Mouse (Mus musculus) c-Kit-positive CD71-positive TER-119-negative erythroid progenitor cells, embryonic 14.5 days (primary cell): ENCODE measurements around the gene Arhgef7.

Experiments
- DNase-seq: peaks from one replicate; pipeline ENCODE4 v3.0.0-alpha.2; 2013; ENCODE audit warnings: low read depth

Arhgef7 gene

GRCm38 (mm10) chr8:11727651-11728481, at the start of gene Arhgef7:
TSS of gene Arhgef7 (plus strand) at chr8:11727721.
- DNase-seq, result no peak

DNA sequence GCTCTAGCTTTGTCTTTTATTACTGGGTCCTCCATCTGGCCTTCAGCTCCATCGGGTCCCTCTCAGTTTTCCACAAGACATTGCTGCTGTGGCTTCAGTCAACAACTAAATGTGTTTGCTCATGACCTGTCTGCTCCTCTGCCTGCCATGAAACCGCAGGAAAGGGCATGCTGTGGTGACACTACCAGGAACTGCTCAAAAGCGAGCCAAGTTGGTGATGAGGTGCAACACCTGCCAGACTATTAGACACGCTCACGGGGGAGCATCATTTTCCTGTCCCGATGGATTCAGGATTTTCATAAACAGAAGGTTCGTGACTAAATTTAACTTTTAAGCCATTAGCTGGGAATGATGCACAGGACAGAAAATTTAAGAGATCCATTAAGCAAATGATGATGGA, 43.0 kb upstream of the Arhgef7 start:
- no peak for DNase-seq

DNA sequence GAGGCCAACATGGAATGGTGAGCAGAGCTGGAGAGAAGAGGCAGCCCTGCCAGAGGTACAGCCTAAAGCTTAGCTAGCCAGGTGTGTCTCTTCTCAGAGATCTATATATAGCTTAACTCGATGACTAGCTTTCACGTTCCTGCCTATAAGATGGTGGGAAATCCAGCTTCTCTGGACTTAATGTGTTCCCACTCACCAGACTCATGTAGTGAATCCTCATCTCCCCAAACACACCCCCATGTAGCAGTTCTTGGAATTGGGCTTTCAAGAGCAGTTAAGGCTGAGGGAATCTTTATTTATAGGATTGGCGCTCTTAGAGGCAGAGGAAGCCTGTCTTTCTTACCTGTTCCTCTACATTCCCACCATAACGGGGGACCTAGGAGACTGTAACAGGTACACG, 40.3 kb upstream of the Arhgef7 start:
- no peak for DNase-seq

DNA sequence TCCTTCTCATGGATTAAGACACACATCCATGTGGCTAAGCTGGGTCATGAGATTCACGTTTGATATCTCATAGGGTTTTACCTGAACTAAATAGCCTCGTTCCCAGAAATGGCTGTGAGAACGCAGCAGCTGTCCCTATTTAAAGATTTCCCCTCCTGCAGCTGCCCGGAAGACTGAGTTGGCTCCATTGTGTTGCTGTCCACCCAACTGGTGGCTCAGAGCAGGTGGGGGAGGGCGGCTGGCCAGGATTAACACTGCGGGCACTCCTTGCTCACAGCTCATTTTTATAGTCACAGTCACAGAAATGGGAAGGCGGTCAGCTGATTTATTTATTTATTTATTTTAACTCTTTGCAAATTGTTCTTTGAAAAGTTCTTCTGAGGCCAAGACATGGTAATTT, 37.6 kb upstream of the Arhgef7 start:
- DNase-seq, result no peak

DNA sequence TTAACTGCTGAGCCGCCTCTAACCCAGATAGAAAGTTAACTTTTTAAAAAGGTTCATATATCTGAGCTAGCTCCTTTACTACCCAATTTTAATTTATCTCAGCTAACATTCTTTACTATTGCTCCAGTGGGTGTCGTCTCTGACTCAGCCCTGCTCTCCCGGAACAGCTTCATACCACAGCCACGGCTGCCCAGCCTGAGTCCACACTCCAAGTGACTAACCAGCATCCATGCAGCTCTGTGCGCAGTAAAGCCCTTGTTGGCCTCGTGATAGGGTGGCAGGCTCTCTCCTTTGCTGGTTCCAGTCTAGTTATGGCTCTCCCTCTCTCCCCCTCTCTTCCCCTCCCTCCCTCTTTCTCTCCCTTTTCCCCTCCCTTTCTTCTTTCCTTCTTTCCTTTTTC, 36.2 kb upstream of the Arhgef7 start:
- DNase-seq, result no peak

DNA sequence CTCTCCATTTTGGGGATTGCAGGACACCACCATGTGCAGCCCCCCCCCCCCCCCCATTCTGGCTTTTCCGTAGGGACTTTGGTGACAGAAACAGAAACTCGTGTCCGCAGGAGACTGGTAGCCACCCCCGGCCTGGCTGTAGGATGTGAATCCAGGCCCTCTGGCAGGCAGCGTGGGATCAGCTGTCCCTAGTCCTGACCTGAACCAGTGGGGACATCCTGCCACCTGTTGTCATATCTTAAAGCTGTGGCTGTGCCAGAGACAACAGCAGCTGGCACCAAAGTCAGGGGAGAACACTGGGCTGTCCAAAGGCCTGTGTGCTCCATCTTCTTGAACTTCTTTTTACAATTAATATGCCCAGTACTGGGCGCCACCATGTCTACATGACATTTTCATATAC, 35.8 kb upstream of the Arhgef7 start:
- DNase-seq, result no peak

DNA sequence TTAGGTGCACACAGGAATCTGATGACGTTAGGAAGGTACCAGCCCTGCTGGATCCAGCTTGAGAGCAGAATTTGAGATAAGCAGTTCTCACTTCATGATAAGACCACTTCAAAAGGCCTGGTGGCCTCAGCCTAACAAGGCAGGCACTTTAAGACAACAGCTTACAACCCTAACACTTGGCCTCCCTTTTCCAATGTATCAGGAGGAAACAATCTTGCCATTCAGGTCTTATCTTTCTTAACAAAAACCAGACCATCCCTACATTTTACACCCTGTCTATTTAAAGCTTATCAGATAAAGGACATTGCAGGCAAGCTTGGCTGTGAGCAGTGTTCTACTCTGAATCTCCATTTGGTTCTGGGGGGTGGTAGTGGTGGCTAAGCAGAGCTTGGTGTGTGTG, 35.1 kb upstream of the Arhgef7 start:
- no peak for DNase-seq

DNA sequence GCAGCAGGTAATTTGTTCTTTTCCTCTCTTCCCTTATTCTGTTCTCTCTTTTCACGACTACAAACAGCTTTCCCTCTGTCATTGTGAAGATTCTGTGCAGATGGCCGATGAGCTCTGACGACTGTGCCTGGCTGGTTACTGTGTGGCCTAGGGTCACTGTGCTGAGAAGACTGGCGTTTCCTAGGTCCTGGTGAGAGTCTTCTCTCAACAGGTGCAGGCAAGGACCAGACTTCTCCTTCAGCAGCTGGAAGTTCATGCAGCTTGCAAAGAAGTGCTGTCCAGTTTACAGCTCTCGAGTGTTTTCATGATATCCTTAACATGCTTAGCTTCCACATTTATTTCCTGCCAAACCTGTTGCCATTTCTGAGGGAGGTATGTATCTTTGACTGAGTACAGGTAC, 33.5 kb upstream of the Arhgef7 start:
- no peak for DNase-seq

DNA sequence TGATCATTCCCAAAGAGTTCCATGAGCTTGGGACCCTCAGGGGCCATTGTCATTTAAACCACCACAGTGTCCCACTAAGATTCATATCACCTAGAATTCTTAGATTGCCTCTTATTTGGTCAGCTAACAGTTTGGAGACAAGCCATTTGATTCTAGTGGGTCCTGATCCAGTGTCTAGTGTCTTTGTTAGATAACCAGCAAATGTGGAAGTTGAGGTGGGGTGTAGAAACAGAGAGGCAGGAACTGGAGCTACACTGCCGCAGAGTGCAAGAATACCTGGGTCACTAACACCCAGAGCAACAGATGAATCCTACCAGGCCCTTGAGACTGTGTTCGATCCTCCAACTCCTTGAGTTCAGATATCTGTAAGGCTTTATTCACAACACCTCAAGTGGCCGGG, 31.3 kb upstream of the Arhgef7 start:
- no peak for DNase-seq

- no peak for DNase-seq
These were observed 30.1 kb upstream of the Arhgef7 start for GRCm38 (mm10) chr8:11697467-11697866.

- DNase-seq, result no peak
These were observed 28.0 kb upstream of the Arhgef7 start for GRCm38 (mm10) chr8:11699442-11700001.

DNA sequence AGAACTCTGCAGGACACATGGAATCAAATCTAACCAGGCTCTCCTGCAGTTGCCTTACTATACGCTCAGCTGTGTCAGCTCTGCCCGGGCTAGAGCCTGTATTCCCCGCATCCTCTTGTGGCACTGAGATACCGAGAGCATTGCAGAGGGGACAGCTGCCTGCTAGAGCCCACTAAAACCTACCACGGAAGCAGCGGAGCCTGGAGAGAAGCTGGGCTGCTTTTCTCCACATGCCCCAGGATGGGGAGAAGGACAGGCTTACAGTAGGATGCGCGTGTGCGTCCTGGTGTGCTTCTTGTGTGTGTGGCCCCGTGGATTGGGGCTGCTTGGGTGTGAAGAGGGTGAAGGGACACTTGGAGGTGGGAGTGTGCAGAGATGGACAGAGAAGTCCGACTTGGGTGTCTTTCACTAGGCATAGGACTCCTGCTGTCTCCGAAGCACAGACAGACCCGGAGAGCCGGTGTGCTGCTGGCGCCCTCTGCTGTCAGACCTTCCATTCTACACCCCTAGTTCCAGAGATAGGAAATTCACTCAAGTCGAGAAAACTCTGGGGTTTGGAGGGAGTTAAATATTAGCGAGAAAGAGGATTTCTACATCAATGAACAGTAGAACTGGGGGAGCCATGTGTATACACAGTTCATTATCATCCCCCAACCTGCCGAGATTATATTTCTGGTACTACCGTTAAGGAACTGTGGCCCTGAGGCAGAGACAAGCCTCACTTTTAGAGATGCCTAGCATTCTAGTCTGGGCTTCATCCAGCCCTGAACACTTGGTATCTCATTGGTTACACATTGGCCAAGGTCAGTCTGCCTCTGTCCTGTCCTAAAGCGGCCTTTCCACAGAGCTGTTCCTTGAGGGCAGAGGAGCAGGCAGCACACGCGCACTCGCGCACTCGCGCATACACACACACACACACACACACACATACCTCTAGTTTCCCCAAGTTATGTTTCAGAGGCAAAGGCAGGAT, 27.2 kb upstream of the Arhgef7 start:
- peak; percentile 40 for DNase-seq

GRCm38 (mm10) chr8:11701033-11701362, 26.5 kb upstream of the Arhgef7 start, which contains the start of gene 1700016D06Rik:
TSS of gene 1700016D06Rik (minus strand) at chr8:11701063.
- no peak for DNase-seq

GRCm38 (mm10) chr8:11701428-11701827, 26.1 kb upstream of the Arhgef7 start:
- no peak for DNase-seq

- no peak for DNase-seq
These were observed 23.7 kb upstream of the Arhgef7 start for GRCm38 (mm10) chr8:11703789-11704188.

GRCm38 (mm10) chr8:11704716-11705420, 22.7 kb upstream of the Arhgef7 start:
- no peak for DNase-seq

GRCm38 (mm10) chr8:11705818-11706217, 21.7 kb upstream of the Arhgef7 start:
- no peak for DNase-seq

GRCm38 (mm10) chr8:11707701-11708100, 19.8 kb upstream of the Arhgef7 start:
- no peak for DNase-seq

- no peak for DNase-seq
These were observed 18.7 kb upstream of the Arhgef7 start for GRCm38 (mm10) chr8:11708815-11709214.

DNA sequence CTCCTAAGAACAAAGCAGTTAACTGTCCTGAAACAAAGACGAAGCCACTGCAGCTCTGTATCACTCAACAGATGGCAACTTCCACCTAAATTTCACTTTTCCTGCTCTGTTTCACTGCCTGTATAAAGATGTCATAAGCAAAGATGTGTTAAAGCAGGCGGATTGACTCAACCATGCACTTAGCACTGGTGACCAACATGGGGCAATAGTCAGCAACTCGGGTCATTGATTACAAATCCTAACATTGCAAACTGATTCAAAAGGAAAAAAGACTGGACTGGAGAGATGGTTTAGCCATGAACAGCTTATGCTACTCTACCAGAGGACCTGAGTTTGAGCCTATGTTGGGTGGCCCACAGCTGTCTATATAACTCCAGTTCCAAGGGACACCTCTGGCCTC, 18.0 kb upstream of the Arhgef7 start:
- no peak for DNase-seq

GRCm38 (mm10) chr8:11710415-11710814, 17.1 kb upstream of the Arhgef7 start:
- DNase-seq, result no peak

GRCm38 (mm10) chr8:11712244-11712643, 15.3 kb upstream of the Arhgef7 start:
- DNase-seq, result no peak
